Mouse (Mus musculus): ENCODE measurements around the gene E2f6. TPM values are rescaled to one million over a fixed set of nuclear protein-coding genes. Genes with fewer than 3 reads are reported as not detected.

The E2f6 gene
- total and polyA plus RNA-seq, 3 experiments: 35.4 to 67.0 TPM; not detected in 1

DNA sequence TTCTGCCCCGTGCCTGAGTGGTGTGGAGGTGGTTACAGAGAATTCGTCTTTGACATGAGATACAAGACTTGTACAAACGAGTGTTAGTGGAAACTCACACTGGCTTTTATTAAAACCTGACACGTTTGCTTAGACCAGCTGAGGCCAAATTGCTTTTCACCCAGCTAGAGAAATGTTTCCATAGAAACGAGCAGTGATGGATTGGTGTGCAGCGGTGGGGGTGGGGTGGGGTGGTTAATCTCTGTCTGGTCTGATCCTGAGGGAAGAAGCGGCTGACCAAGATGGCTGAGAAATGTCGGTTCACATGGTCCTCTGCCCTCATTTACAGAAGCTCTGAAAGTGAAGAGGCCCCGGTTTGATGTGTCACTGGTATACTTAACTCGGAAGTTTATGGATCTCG is 7.8 kb downstream of the E2f6 start:
- Histone ChIP-seq H3K36me3 (ENCODE audit: control insufficient read depth in 1 of 2, insufficient read depth in 2 of 2, low read length in 2 of 2) (peaks cover 4 to 25% of the 10 kb centered on the region in 2 experiments; a peak in 3 of 4 replicates), H3K4me3 (ENCODE audit: control insufficient read depth in 1 of 2, insufficient read depth in 1 of 2, low read depth in 2 of 2, low read length in 2 of 2) (no peak overlapping the region), H3K27ac (ENCODE audit: control insufficient read depth, low read depth, low read length) (no peak overlapping the region), H3K9ac (ENCODE audit: control insufficient read depth, low read depth, low read length, poor library complexity, severe bottlenecking) (no peak overlapping the region), H3K4me1 (ENCODE audit: control insufficient read depth in 1 of 2, insufficient read depth in 2 of 2, low read length in 2 of 2) (peaks cover 0 to 2% of the 10 kb centered on the region in 2 experiments; a peak in 1 of 4 replicates), H3K9me3 (replicated peaks; ENCODE audit: insufficient read depth, low read length) (no peaks in the 10 kb centered on the region), H3K27me3 (ENCODE audit: control insufficient read depth in 1 of 2, insufficient read depth in 2 of 2, low read length in 2 of 2) (no peaks in the 10 kb centered on the region), H3K79me2 (ENCODE audit: control insufficient read depth, insufficient read depth, low read length, poor library complexity) (peaks cover 2% of the 10 kb centered on the region; the same call in 1 of the 2 replicates)
- no peak for TF ChIP-seq MYC (IDR thresholded peaks at IDR 0.05; ENCODE audit: low read depth, low read length)
- TF ChIP-seq JUND (IDR thresholded peaks at IDR 0.05; ENCODE audit: low read depth, low read length): no peak
- no peak for TF ChIP-seq ZKSCAN1 (IDR thresholded peaks at IDR 0.05; ENCODE audit: low read depth, low read length)
- TF ChIP-seq BHLHE40 (IDR thresholded peaks at IDR 0.05; ENCODE audit: borderline replicate concordance, low read depth, low read length): no peak
- no peak for TF ChIP-seq EP300 (IDR thresholded peaks at IDR 0.05; ENCODE audit: low read depth in 1 of 2, low read length in 2 of 2)
- no peak for TF ChIP-seq USF2 (IDR thresholded peaks at IDR 0.05; ENCODE audit: borderline replicate concordance in 1 of 2, insufficient read depth in 1 of 2, low read depth in 1 of 2, low read length in 2 of 2)
- TF ChIP-seq GATA1 (IDR thresholded peaks at IDR 0.05; ENCODE audit: low read depth, low read length): no peak
- TF ChIP-seq CHD2 (IDR thresholded peaks at IDR 0.05; ENCODE audit: low read length): no peak
- no peak for TF ChIP-seq MAFK (IDR thresholded peaks at IDR 0.05; ENCODE audit: borderline replicate concordance, low read depth, low read length)
- no peak for TF ChIP-seq MAX (IDR thresholded peaks at IDR 0.05; ENCODE audit: low read length)
- no peak for TF ChIP-seq MEF2A (IDR thresholded peaks at IDR 0.05; ENCODE audit: extremely low read depth, insufficient replicate concordance, low read depth, low read length, poor library complexity, severe bottlenecking)
- no peak for TF ChIP-seq CHD1 (IDR thresholded peaks at IDR 0.05; ENCODE audit: low read depth, low read length)
- no peak for TF ChIP-seq MAZ (IDR thresholded peaks at IDR 0.05; ENCODE audit: low read depth, low read length)
- no peak for TF ChIP-seq USF1 (IDR thresholded peaks at IDR 0.05; ENCODE audit: low read depth, low read length)
- TF ChIP-seq NELFE (IDR thresholded peaks at IDR 0.05; ENCODE audit: low read depth, low read length): no peak
- no peak for TF ChIP-seq ZNF384 (IDR thresholded peaks at IDR 0.05; ENCODE audit: low read depth, low read length)
- no peak for DNase-seq (ENCODE audit: low read depth, low spot score)

DNA sequence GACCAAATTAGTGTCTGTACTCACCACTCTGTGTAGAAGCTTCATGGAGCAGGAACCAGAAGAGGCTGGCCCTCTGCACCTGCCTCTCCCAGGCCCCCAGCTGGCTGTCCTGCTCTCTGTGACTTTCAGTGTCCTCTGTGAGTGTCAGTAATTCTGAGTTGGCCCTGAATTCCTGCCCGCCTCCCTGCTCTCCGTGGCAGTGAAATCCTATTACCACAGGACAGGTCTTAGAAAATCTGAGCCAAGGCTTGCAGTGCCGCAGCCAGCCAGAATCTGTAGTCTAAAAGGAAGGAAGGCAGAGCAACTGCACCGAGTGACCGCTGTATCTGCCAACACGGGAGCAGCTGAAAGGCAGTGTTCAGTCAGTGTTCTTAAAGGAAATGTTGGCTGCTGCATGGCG is 10.0 kb downstream of the E2f6 start:
- peaks cover 0 to 2% of the 10 kb centered on the region in 2 experiments; a peak in 1 of 4 replicates for H3K4me1 ChIP-seq (ENCODE audit: control insufficient read depth in 1 of 2, insufficient read depth in 2 of 2, low read length in 2 of 2)
- H3K27ac ChIP-seq (ENCODE audit: control insufficient read depth, low read depth, low read length): no peak overlapping the region
- H3K27me3 ChIP-seq (ENCODE audit: control insufficient read depth in 1 of 2, insufficient read depth in 2 of 2, low read length in 2 of 2): no peaks in the 10 kb centered on the region
- DNase-seq (ENCODE audit: low read depth, low spot score): no peak
- no peaks in the 10 kb centered on the region for H3K79me2 ChIP-seq (ENCODE audit: control insufficient read depth, insufficient read depth, low read length, poor library complexity)
- no peak overlapping the region for H3K4me3 ChIP-seq (ENCODE audit: control insufficient read depth in 1 of 2, insufficient read depth in 1 of 2, low read depth in 2 of 2, low read length in 2 of 2)
- H3K36me3 ChIP-seq (ENCODE audit: control insufficient read depth in 1 of 2, insufficient read depth in 2 of 2, low read length in 2 of 2): peaks cover 4 to 25% of the 10 kb centered on the region in 2 experiments; a peak in 3 of 4 replicates
- no peaks in the 10 kb centered on the region for H3K9me3 ChIP-seq (replicated peaks; ENCODE audit: insufficient read depth, low read length)
- TF ChIP-seq MYC (IDR thresholded peaks at IDR 0.05; ENCODE audit: low read depth, low read length) (no peak), MAFK (IDR thresholded peaks at IDR 0.05; ENCODE audit: borderline replicate concordance, low read depth, low read length) (no peak), BHLHE40 (IDR thresholded peaks at IDR 0.05; ENCODE audit: borderline replicate concordance, low read depth, low read length) (no peak), JUND (IDR thresholded peaks at IDR 0.05; ENCODE audit: low read depth, low read length) (no peak), NELFE (IDR thresholded peaks at IDR 0.05; ENCODE audit: low read depth, low read length) (no peak), MXI1 (IDR thresholded peaks at IDR 0.05; ENCODE audit: low read depth, low read length) (no peak), TAL1 (IDR thresholded peaks at IDR 0.05; ENCODE audit: low read length) (no peak), TCF12 (IDR thresholded peaks at IDR 0.05; ENCODE audit: low read depth, low read length) (no peak), SIN3A (IDR thresholded peaks at IDR 0.05; ENCODE audit: low read length) (no peak), KAT2A (conservative IDR thresholded peaks at IDR 0.05; ENCODE audit: low read depth, low read length) (no peak), HCFC1 (IDR thresholded peaks at IDR 0.05; ENCODE audit: low read depth, low read length) (no peak), NRF1 (IDR thresholded peaks at IDR 0.05; ENCODE audit: insufficient read depth, low read depth, low read length, poor library complexity, severe bottlenecking) (no peak), ETS1 (IDR thresholded peaks at IDR 0.05; ENCODE audit: low read depth, low read length) (no peak), USF2 (IDR thresholded peaks at IDR 0.05; ENCODE audit: borderline replicate concordance in 1 of 2, insufficient read depth in 1 of 2, low read depth in 1 of 2, low read length in 2 of 2) (no peak), ZC3H11A (IDR thresholded peaks at IDR 0.05; ENCODE audit: low read depth, low read length) (no peak), EP300 (IDR thresholded peaks at IDR 0.05; ENCODE audit: low read depth in 1 of 2, low read length in 2 of 2) (no peak), RAD21 (IDR thresholded peaks at IDR 0.05; ENCODE audit: low read depth, low read length) (no peak), ZKSCAN1 (IDR thresholded peaks at IDR 0.05; ENCODE audit: low read depth, low read length) (no peak)
- H3K9ac ChIP-seq (ENCODE audit: control insufficient read depth, low read depth, low read length, poor library complexity, severe bottlenecking): no peak overlapping the region
